In the genomic region with DNA sequence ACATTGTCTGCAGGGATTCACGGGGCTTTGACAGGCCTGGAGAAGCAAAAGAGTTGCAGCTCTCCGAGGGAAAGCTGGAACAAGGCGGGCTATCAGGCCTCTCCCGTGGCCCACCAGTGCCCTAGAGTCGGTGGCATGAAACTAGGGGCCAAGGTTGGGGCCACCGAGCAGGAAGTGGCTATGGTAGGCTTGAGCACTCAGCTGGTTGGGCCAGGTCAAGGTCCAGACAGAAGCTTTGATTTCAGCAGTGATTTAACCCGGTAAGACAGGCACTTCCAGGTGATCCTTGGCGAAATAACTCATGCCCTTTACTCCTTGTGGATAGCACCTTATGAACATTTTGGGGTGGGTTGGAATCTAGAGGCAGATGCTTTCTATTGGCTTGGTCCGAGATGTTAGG, we compare ENCODE assay signal across 22 mouse cellular contexts. TPM values are rescaled to one million over a fixed set of nuclear protein-coding genes. Genes with fewer than 3 reads are reported as not detected.
DNase-seq lines count a peak whose midpoint lies in the region; ATAC-seq and TF ChIP-seq lines count a peak whose summit lies in the region.
"Had no signal": no experiment of that assay in that cellular context is flagged by ENCODE, and none has a peak within 500 bp of the region (broad histone marks: within the 10 kb centered on the region; RNA-seq: fewer than 3 reads in every experiment).

No protein-coding gene starts in this region.

- no peak overlapping the region for H3K9ac ChIP-seq in hindbrain, embryonic 13.5 days
- no peak overlapping the region for H3K9ac ChIP-seq in hindbrain, embryonic 14.5 days
- H3K9ac ChIP-seq in liver, adult 2 months (ENCODE audit: low read depth, low read length): no peak overlapping the region
- H3K9ac ChIP-seq in liver, postnatal 0 days (replicated peaks): no peak overlapping the region
- H3K9ac ChIP-seq in midbrain, embryonic 14.5 days (replicated peaks; ENCODE audit: low read length): no peak overlapping the region
- H3K9ac ChIP-seq: embryonic facial prominence, embryonic 12.5 days; forebrain, postnatal 0 days; heart, embryonic 13.5 days; hindbrain, embryonic 15.5 days had no signal

- 90% methylated on average over 9 of the region's 9 CpGs for WGBS in hindbrain, embryonic 13.5 days
- WGBS in hindbrain, embryonic 14.5 days: 91% methylated on average over 9 of the region's 9 CpGs
- WGBS in liver, adult 2 months: 60% methylated on average over 9 of the region's 9 CpGs
- WGBS in liver, postnatal 0 days (ENCODE audit: insufficient replicate concordance): 57% methylated on average over 9 of the region's 9 CpGs
- WGBS in midbrain, embryonic 14.5 days: 84% methylated on average over 9 of the region's 9 CpGs

- peaks cover 11% of the 10 kb centered on the region for H3K4me1 ChIP-seq in hindbrain, embryonic 13.5 days (replicated peaks)
- peaks cover 10% of the 10 kb centered on the region; the same call in 1 of the 2 replicates for H3K4me1 ChIP-seq in hindbrain, embryonic 14.5 days (replicated peaks; ENCODE audit: control insufficient read depth, insufficient read depth, low read length)
- H3K4me1 ChIP-seq in liver, adult 2 months (ENCODE audit: control insufficient read depth, insufficient read depth, low read length): peaks cover 8% of the 10 kb centered on the region
- H3K4me1 ChIP-seq in liver, postnatal 0 days (ENCODE audit: insufficient read depth): no peaks in the 10 kb centered on the region
- H3K4me1 ChIP-seq in midbrain, embryonic 14.5 days (ENCODE audit: control insufficient read depth, insufficient read depth, low read length): peaks cover 9% of the 10 kb centered on the region

- TF ChIP-seq EP300 in liver, postnatal 0 days (IDR thresholded peaks at IDR 0.05; ENCODE audit: low read depth): no peak

- H3K36me3 ChIP-seq in hindbrain, embryonic 13.5 days: no peaks in the 10 kb centered on the region
- no peaks in the 10 kb centered on the region for H3K36me3 ChIP-seq in hindbrain, embryonic 14.5 days (replicated peaks; ENCODE audit: control insufficient read depth, insufficient read depth)
- no peaks in the 10 kb centered on the region for H3K36me3 ChIP-seq in liver, adult 2 months (ENCODE audit: control insufficient read depth, insufficient read depth, low read length)
- no peaks in the 10 kb centered on the region for H3K36me3 ChIP-seq in liver, postnatal 0 days (replicated peaks; ENCODE audit: insufficient read depth, low read length)
- H3K36me3 ChIP-seq in midbrain, embryonic 14.5 days (ENCODE audit: control insufficient read depth, insufficient read depth, low read length): no peaks in the 10 kb centered on the region
- H3K36me3 ChIP-seq: embryonic facial prominence, embryonic 12.5 days; heart, embryonic 13.5 days; hindbrain, embryonic 15.5 days had no signal

- H3K27ac ChIP-seq in hindbrain, embryonic 13.5 days: 0 out of 2 replicates have a peak overlapping the region, but pooled peaks have one; percentile 8
- H3K27ac ChIP-seq in hindbrain, embryonic 14.5 days: no peak overlapping the region
- H3K27ac ChIP-seq in liver, adult 2 months (replicated peaks; ENCODE audit: insufficient read depth, low read depth, low read length): no peak overlapping the region
- H3K27ac ChIP-seq in liver, postnatal 0 days (ENCODE audit: low read depth): no peak overlapping the region
- peak overlapping the region; percentile 65; the same call in 1 of the 2 replicates for H3K27ac ChIP-seq in midbrain, embryonic 14.5 days (replicated peaks; ENCODE audit: low read depth, low read length)
- H3K27ac ChIP-seq: embryonic facial prominence, embryonic 12.5 days; gastrocnemius, adult 2 months; heart, embryonic 13.5 days had no signal

- no peak for DNase-seq in hindbrain, embryonic 14.5 days (ENCODE audit: low spot score)
- peak; percentile 15 for DNase-seq in liver, adult 2 months (ENCODE audit: extremely low read depth, low read depth, low spot score)
- DNase-seq in liver, postnatal 0 days: no peak
- DNase-seq in midbrain, embryonic 14.5 days: no peak
- no peak for DNase-seq in heart, adult 11 months
- no peak for DNase-seq in right cerebral cortex, postnatal 4 days
- DNase-seq: cerebellum, adult 11-12 months; cerebellum, adult 9-10 months; cerebellum, postnatal 25 days; gastrocnemius, adult 2 months; gastrocnemius, postnatal 25 days; heart, postnatal 4 days had no signal

- no peak overlapping the region for H3K4me3 ChIP-seq in hindbrain, embryonic 13.5 days
- H3K4me3 ChIP-seq in hindbrain, embryonic 14.5 days (replicated peaks; ENCODE audit: low read length): no peak overlapping the region
- H3K4me3 ChIP-seq in liver, adult 2 months (ENCODE audit: insufficient read depth, low read depth, low read length): no peak overlapping the region
- no peak overlapping the region for H3K4me3 ChIP-seq in liver, postnatal 0 days (ENCODE audit: low read depth, low read length)
- H3K4me3 ChIP-seq in midbrain, embryonic 14.5 days (replicated peaks; ENCODE audit: low read depth, low read length): no peak overlapping the region
- H3K4me3 ChIP-seq: embryonic facial prominence, embryonic 12.5 days; gastrocnemius, adult 2 months; heart, embryonic 13.5 days; hindbrain, embryonic 15.5 days had no signal

- no peak for TF ChIP-seq POLR2A in liver, adult 2 months (IDR thresholded peaks at IDR 0.05; ENCODE audit: extremely low read depth, insufficient read depth, low read length)

- no peaks in the 10 kb centered on the region for H3K27me3 ChIP-seq in hindbrain, embryonic 13.5 days
- H3K27me3 ChIP-seq in hindbrain, embryonic 14.5 days (ENCODE audit: control insufficient read depth, insufficient read depth, low read length): no peaks in the 10 kb centered on the region
- H3K27me3 ChIP-seq in liver, adult 2 months (ENCODE audit: control insufficient read depth, insufficient read depth, low read length): no peaks in the 10 kb centered on the region
- no peaks in the 10 kb centered on the region for H3K27me3 ChIP-seq in liver, postnatal 0 days (ENCODE audit: insufficient read depth, low read length)
- H3K27me3 ChIP-seq in midbrain, embryonic 14.5 days (ENCODE audit: control insufficient read depth, insufficient read depth, low read length): no peaks in the 10 kb centered on the region
- H3K27me3 ChIP-seq: embryonic facial prominence, embryonic 12.5 days; heart, embryonic 13.5 days; hindbrain, embryonic 15.5 days; Patski had no signal

- TF ChIP-seq CTCF in liver, adult 2 months (IDR thresholded peaks at IDR 0.05; ENCODE audit: low read depth, low read length): no peak
- TF ChIP-seq CTCF in liver, postnatal 0 days (IDR thresholded peaks at IDR 0.05; ENCODE audit: low read depth): no peak

- H3K9me3 ChIP-seq in hindbrain, embryonic 13.5 days: no peaks in the 10 kb centered on the region
- no peaks in the 10 kb centered on the region for H3K9me3 ChIP-seq in hindbrain, embryonic 14.5 days (ENCODE audit: control insufficient read depth, low read length)
- H3K9me3 ChIP-seq in liver, postnatal 0 days (ENCODE audit: low read length): no peaks in the 10 kb centered on the region
- H3K9me3 ChIP-seq in midbrain, embryonic 14.5 days (ENCODE audit: control insufficient read depth, low read length): no peaks in the 10 kb centered on the region
- H3K9me3 ChIP-seq: embryonic facial prominence, embryonic 12.5 days; heart, embryonic 13.5 days; hindbrain, embryonic 15.5 days had no signal

- ATAC-seq in hindbrain, embryonic 13.5 days (ENCODE audit: low FRiP score): no peak
- ATAC-seq in hindbrain, embryonic 14.5 days (ENCODE audit: low FRiP score): no peak
- ATAC-seq in liver, postnatal 0 days: no peak
- ATAC-seq in midbrain, embryonic 14.5 days (ENCODE audit: low FRiP score, low TSS enrichment): no peak
- 0 out of 2 replicates have a peak, but pooled peaks have one; percentile 9 for ATAC-seq in neutrophil, adult 5-6 weeks (ENCODE audit: extremely low read depth, insufficient number of reproducible peaks, low FRiP score, poor library complexity, severe bottlenecking)
- ATAC-seq: activated CD4-positive, CD25-positive, alpha-beta regulatory T cell, adult 4 months; Patski had no signal

- no peak overlapping the region for H3K4me2 ChIP-seq in hindbrain, embryonic 13.5 days
- H3K4me2 ChIP-seq in hindbrain, embryonic 14.5 days (replicated peaks): no peak overlapping the region
- no peak overlapping the region for H3K4me2 ChIP-seq in liver, postnatal 0 days (ENCODE audit: low read depth, low read length)
- no peak overlapping the region for H3K4me2 ChIP-seq in midbrain, embryonic 14.5 days (ENCODE audit: low read length)
- H3K4me2 ChIP-seq: embryonic facial prominence, embryonic 12.5 days; heart, embryonic 13.5 days; hindbrain, embryonic 15.5 days had no signal

- H3K79me2 ChIP-seq in liver, adult 2 months (ENCODE audit: control insufficient read depth, insufficient read depth, low read length): no peaks in the 10 kb centered on the region

RNA-seq across cellular contexts. Expression of gene Nsun7, which starts 16.2 kb away (rescaled TPM):
- polyA plus RNA-seq in hindbrain, embryonic 13.5 days (2015; fragmentation: Nextera tagmentation; extraction: Ambion mirVana): 2.4 and 2.5 TPM in 2 replicates
- 2.3 and 2.6 TPM in 2 replicates for polyA plus RNA-seq in hindbrain, embryonic 14.5 days (2014; fragmentation: Nextera tagmentation; extraction: Ambion mirVana)
- total RNA-seq in liver, adult 2 months (2014; rRNA removed): 0.20 and 0.37 TPM in 2 replicates
- 0.05 and 0.15 TPM in 2 replicates for polyA plus RNA-seq in liver, adult 2 months (2012; rRNA removed)
- polyA plus RNA-seq in liver, postnatal 0 days (2015; fragmentation: Nextera tagmentation; extraction: Ambion mirVana): 0.06 and 0.07 TPM in 2 replicates
- 1.4 and 1.7 TPM in 2 replicates for polyA plus RNA-seq in midbrain, embryonic 14.5 days (2014; fragmentation: Nextera tagmentation; extraction: Ambion mirVana)
- not detected in 2 replicates for total RNA-seq in neutrophil, adult 5-6 weeks (2017)
- total RNA-seq: gastrocnemius, postnatal 25 days; granulocyte monocyte progenitor cell, adult 5-6 weeks; MEL had no signal

Comparison
In these comparisons a context has a peak if more than half of its experiments do, and no peak if none do; other contexts are left out.
1. H3K27ac ChIP-seq: peak in hindbrain, embryonic 13.5 days (single experiment) and midbrain, embryonic 14.5 days (single experiment); none in hindbrain, embryonic 14.5 days (single experiment), liver, adult 2 months (single experiment) and liver, postnatal 0 days (single experiment).